Mouse (Mus musculus): Measurements from ENCODE around the gene Stx12. TPM values are rescaled to one million over a fixed set of nuclear protein-coding genes. Genes with fewer than 3 reads are reported as not detected.
"Not testable (repeated sequence)": the region's sequence is repeated elsewhere in the genome, so short reads cannot be mapped to it uniquely, and the experiment has no call there.

The Stx12 gene
- 118 and 121 TPM in 2 replicates for polyA plus RNA-seq (2012; rRNA removed)

DNA sequence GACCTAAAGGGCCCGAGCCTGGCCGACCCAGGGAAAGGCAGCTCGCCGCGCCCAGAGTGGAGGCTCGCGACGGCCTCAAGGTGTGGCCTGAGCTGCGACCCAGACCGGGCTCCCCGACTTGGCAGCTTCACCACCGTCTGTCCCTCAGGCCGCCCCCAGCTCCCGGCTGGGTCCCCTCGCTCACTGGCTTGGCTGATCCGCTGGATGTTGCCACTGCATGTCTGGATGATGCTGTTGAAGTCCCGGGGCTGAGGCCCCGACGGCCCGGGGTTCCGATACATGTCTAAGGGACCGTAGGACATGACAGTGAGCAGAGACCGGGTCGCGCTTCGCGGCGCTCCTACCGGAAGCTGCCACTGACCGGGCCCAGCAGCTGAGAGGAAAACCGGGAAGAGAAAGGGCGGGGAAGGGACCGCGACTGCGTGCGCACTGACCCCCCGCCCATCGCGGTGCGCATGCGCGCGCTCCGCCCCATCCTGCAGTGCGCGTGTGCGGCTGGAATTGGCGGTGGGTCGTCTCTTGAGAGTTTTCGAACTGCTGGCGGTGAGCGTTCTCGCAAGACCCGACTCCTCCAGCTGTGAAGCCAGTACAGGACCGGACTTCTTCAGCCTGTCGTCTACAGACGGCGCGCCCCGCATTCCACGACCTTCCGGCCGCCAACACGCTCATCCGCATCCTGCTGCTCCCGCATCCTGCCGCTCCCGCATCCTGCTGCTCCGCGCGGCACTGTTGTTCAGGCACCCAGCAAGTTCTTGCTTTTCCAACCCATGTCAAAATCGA is at the start of gene Stx12:
Gene Stx12 (minus strand): TSS at position 446 of the 780 bp plus-strand sequence.
- peak; percentile 73 for TF ChIP-seq POLR2A (IDR thresholded peaks at IDR 0.05; ENCODE audit: borderline replicate concordance, extremely low read depth, insufficient read depth, insufficient read length, poor library complexity, severe bottlenecking)
- TF ChIP-seq CTCF (IDR thresholded peaks at IDR 0.05; ENCODE audit: borderline replicate concordance, extremely low read depth, insufficient read depth, insufficient read length): no peak
- peak; percentile 96 for DNase-seq (ENCODE audit: low read depth)

DNA sequence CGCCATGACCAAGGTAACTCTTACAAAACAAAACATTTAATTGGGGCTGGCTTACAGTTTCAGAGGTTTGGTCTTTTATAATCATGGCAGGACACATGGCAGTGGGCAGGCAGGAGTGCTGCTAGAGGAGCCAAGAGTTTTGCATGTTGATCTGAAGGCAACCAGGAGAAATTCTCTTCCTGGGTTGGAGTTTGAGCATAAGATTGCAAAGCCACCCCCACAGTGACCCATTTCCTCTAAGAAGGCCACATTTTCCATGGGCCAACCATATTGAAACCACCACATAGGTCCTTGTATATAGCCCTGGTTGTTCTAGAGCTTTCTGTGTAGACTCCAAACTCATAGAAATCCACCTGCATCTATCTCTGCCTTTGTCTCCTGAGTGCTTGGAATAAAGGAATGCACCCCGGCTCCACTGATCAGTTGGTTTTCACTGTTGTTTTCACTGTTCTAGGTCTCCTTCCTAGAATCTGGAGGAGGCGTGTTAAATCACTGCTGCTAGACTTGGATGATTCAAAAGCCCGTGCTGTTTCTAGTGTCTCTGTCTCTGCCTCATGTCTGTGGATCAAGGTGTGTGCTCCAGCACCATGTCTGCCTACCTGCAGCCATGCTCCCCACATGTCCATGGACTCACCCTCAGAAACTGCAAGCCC is 48.6 kb upstream of the Stx12 start:
- TF ChIP-seq POLR2A (IDR thresholded peaks at IDR 0.05; ENCODE audit: borderline replicate concordance, extremely low read depth, insufficient read depth, insufficient read length, poor library complexity, severe bottlenecking) (no peak), CTCF (IDR thresholded peaks at IDR 0.05; ENCODE audit: borderline replicate concordance, extremely low read depth, insufficient read depth, insufficient read length) (no peak)
- no peak for DNase-seq (ENCODE audit: low read depth)

DNA sequence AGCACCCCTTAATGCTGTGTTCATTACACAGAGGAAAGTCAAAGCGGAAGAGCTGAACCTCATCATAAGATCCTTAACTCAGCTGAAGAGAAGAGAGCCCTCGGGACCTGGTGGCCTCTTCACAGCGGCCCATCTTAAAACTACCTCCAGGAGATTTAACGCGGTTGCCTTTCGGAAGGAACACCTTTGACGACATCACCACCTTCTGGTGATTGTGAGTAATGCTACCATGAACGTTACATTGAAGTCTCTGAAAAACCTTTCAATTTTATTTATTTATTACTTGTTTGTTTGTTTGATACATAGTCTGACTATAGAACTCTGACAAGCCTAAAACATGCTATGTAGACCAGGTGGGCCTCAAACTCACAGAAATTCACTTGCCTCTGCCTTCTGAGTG is 46.5 kb upstream of the Stx12 start:
- DNase-seq (ENCODE audit: low read depth): peak; percentile 58
- TF ChIP-seq CTCF (IDR thresholded peaks at IDR 0.05; ENCODE audit: borderline replicate concordance, extremely low read depth, insufficient read depth, insufficient read length) (peak; percentile 64), POLR2A (IDR thresholded peaks at IDR 0.05; ENCODE audit: borderline replicate concordance, extremely low read depth, insufficient read depth, insufficient read length, poor library complexity, severe bottlenecking) (no peak)

DNA sequence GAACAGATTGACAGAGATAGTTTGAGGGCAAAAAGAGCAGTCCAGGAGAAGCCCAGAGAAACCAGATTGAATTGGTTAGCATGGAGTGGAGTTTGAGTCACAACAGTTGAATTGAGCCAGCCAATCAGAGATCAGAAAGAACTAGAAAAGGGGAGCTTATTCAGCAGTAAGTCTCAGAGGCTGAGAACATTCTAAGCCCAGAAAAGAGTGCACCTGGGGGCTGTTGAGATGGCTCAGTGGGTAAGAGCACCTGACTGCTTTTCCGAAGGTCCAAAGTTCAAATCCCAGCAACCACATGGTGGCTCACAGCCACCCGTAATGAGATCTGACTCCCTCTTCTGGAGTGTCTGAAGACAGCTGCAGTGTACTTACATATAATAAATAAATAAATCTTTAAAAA is 42.2 kb upstream of the Stx12 start:
- not testable (repeated sequence) for DNase-seq (ENCODE audit: low read depth)

DNA sequence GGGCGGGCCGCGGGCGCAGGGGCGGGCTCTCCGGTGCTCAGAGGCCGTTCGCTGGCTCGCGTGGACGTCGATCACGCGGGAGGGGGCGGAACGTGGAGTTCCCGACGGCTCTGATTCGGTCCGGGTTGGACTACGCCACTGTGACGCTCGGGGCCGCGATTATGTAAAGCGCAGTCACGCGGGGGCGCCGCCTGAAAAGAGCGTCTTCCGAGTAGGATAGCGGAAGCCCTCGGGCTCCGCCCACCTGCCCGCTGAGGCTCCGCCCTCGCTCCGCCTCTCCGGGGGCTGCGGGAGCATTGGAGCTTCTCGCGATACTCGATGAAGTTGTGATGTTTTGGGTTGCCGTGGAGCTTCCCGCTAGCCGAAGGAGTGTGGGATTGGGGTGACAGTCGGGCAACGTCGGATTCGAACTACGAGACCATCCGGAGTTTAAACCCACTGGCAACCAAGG is 38.3 kb upstream of the Stx12 start, which contains the start of gene Fam76a:
Gene Fam76a (minus strand): TSS at position 1 of the 451 bp plus-strand sequence.
- no peak for TF ChIP-seq CTCF (IDR thresholded peaks at IDR 0.05; ENCODE audit: borderline replicate concordance, extremely low read depth, insufficient read depth, insufficient read length)
- TF ChIP-seq POLR2A (IDR thresholded peaks at IDR 0.05; ENCODE audit: borderline replicate concordance, extremely low read depth, insufficient read depth, insufficient read length, poor library complexity, severe bottlenecking): peak; percentile 17; the same call in 1 of the 2 replicates
- peak; percentile 100 for DNase-seq (ENCODE audit: low read depth)

DNA sequence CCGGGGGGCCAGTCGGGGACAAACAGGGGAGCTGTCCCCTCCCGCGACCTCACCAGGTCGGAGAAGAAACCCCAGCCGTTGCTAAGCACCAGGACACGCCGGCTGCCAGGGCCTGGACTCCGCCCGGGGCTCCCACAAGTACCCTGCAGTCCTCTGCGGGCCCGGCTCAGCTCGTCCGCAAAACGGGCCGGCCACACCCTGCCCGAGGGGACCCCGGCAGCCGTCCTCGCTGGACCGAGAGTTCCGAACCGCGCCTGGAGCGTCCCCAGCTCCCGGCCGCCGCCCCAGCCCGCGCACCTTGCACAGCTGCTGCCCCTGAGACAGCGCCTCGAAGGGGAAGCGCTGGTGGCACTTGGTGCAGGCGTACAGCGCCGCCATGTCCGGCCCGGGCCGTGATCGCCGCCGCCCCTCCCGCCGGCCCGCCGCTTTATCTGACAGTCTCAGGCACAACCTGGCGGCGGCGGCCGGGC is 37.8 kb upstream of the Stx12 start:
- TF ChIP-seq POLR2A (IDR thresholded peaks at IDR 0.05; ENCODE audit: borderline replicate concordance, extremely low read depth, insufficient read depth, insufficient read length, poor library complexity, severe bottlenecking): peak; percentile 69
- TF ChIP-seq CTCF (IDR thresholded peaks at IDR 0.05; ENCODE audit: borderline replicate concordance, extremely low read depth, insufficient read depth, insufficient read length): no peak
- peak; percentile 58 for DNase-seq (ENCODE audit: low read depth)

DNA sequence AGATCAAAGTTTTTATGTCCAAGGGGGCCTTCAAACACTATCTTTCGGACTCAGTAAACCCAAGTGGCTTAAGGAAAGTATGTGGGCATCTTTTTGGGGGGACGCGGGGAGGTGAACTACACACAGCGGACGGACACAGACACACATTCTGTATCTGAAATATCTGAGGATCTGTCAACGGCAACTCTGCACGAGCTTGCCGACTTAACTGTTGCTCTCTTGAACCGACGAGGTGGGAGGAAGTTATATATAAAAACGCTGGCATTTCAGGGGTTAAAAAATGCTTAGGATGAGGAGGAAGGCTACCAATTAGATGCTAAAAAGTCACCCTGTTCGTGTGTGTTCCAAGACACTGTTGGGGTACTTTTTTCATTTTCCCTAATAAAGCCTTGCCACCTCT is 37.2 kb upstream of the Stx12 start:
- TF ChIP-seq POLR2A (IDR thresholded peaks at IDR 0.05; ENCODE audit: borderline replicate concordance, extremely low read depth, insufficient read depth, insufficient read length, poor library complexity, severe bottlenecking) (no peak), CTCF (IDR thresholded peaks at IDR 0.05; ENCODE audit: borderline replicate concordance, extremely low read depth, insufficient read depth, insufficient read length) (no peak)
- no peak for DNase-seq (ENCODE audit: low read depth)

DNA sequence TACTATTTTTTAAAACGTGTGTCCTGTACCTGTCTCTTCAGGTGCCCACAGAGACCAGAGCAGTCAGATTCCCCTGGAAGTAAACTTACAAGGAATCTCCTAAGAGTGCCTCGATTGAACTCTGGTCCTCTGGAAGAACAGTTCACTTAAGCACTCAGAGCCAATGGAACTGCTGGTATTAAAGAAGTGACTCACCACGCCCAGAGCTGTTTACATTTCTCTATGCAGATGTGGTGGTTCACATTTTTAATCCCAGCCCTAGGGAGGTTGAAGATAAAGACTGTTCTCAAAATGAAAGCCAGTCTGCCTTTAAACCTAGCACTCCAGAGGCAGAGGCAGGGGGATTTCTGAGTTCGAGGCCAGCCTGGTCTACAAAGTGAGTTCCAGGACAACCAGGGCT is 35.9 kb upstream of the Stx12 start:
- DNase-seq (ENCODE audit: low read depth): no peak
- no peak for TF ChIP-seq CTCF (IDR thresholded peaks at IDR 0.05; ENCODE audit: borderline replicate concordance, extremely low read depth, insufficient read depth, insufficient read length)
- TF ChIP-seq POLR2A (IDR thresholded peaks at IDR 0.05; ENCODE audit: borderline replicate concordance, extremely low read depth, insufficient read depth, insufficient read length, poor library complexity, severe bottlenecking): no peak

DNA sequence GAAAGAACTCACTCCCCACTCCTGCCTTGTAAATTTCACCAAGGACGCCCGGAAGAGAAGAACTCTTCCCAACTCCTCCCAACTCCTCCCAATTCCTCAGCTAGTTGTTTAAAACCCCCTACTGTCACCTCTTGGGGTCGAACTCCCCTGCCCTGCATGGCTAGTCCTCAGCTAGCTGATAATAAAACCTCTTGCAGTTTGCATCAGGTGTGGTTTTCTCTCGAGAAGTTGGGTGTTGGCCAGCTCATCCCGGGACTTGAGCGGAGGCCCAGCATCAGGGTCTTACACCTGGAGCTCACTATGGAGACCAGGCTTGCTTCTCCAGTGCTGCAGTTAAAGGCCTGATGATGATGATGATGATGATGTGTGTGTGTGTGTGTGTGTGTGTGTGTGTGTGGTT is 34.2 kb upstream of the Stx12 start:
- DNase-seq (ENCODE audit: low read depth): not testable (repeated sequence)

DNA sequence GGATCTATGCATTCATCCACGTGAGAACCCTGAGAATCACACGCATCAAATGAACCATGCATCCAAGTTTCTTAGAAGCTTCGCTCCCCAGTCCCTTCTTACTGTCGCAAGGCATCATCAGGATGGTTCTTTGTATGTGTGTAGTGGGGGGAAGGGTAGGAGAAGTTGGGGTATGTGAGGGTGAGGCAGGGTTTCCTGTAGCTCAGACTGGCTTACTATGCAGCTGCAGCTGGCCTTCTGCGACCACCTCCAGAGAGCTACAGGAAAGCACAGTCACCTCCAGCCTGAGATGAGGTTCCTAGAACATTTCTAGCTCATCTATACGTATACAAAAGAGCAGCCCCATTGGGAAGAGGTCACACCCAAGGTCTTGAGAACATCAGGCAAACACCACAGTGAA is 27.8 kb upstream of the Stx12 start:
- DNase-seq (ENCODE audit: low read depth): no peak
- TF ChIP-seq POLR2A (IDR thresholded peaks at IDR 0.05; ENCODE audit: borderline replicate concordance, extremely low read depth, insufficient read depth, insufficient read length, poor library complexity, severe bottlenecking): no peak
- TF ChIP-seq CTCF (IDR thresholded peaks at IDR 0.05; ENCODE audit: borderline replicate concordance, extremely low read depth, insufficient read depth, insufficient read length): no peak

DNA sequence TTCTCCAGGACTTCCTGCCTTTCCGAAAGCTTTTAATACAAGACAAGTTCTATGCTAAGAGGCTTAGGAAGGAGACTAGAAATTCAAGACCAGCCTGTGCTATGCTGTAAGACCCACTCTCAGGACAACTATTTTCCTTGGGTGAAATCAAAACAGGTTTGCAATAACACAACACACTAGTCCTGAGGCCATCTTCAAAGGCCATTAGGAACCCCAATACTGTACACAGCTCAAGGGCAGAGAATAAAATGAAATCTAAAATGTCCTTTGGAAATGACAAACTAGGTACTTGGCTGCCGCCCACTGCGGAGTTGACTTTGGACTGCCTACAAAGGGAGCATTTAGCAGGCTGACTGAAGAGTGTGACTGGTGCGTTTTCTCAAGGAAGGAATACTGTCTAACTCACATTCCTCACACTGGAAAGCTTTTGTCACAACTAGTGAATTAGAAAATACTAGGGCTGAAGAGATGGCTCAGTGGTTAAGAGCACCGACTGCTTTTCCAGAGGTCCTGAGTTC is 21.6 kb upstream of the Stx12 start:
- TF ChIP-seq POLR2A (IDR thresholded peaks at IDR 0.05; ENCODE audit: borderline replicate concordance, extremely low read depth, insufficient read depth, insufficient read length, poor library complexity, severe bottlenecking) (no peak), CTCF (IDR thresholded peaks at IDR 0.05; ENCODE audit: borderline replicate concordance, extremely low read depth, insufficient read depth, insufficient read length) (no peak)
- no peak for DNase-seq (ENCODE audit: low read depth)

Measured in brain, embryonic 14.5 days (tissue).